Mouse (Mus musculus): ENCODE measurements at regions not wholly inside any gene's neighbourhood (a gene's known extent, or its start where the extent isn't known, plus 50 kb on each side); places are given as distances from the start of the nearest gene placed in this dataset.

- TF ChIP-seq CTCF (IDR thresholded peaks at IDR 0.05; ENCODE audit: borderline replicate concordance, insufficient read depth, low read depth, low read length) (no peak), POLR2A (IDR thresholded peaks at IDR 0.05; ENCODE audit: borderline replicate concordance, insufficient read depth, low read length) (no peak)
Measured at GRCm38 (mm10) chr4:87329136-87329535, 98.9 kb upstream of the Slc24a2 start.

Data from cerebellum, adult 2 months (tissue).